Mouse (Mus musculus) lung, postnatal 0 days (tissue): ENCODE results near the gene Ppp3r1.

Source experiments
- CTCF ChIP-seq: IDR thresholded peaks from 2 replicates; pipeline ENCODE4 v1.5.1; 2016; ENCODE audit warnings: antibody characterized with exemption, mild to moderate bottlenecking
- EP300 ChIP-seq: IDR thresholded peaks from 2 replicates; pipeline ENCODE4 v1.6.1; 2016; ENCODE audit warnings: antibody characterized with exemption, mild to moderate bottlenecking, control low read depth

- TF ChIP-seq CTCF (no peak), EP300 (no peak)
Measured at GRCm38 (mm10) chr11:17138306-17139033, 20.6 kb upstream of the Ppp3r1 start.
